Mouse (Mus musculus): Measurements from ENCODE around the gene Cks1b.

The Cks1b gene

DNA sequence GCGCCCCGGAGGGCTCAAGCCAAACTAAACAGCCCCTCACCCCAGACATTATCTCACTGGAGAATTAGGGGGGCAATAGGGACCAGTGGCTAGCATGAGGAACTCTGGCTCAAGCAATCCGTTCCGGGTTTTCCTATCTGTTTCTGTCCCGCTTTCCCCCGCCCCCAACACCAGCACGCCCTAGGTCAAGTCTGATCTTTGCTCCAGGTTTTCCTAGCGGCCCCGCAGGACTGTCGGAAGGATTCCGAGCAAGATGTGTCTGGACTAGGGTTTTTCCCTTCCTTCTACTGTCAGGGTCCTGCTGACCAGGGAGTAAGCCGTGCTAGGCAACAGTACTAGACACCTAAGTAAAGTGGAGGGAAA is 23.3 kb downstream of the Cks1b start:
- DNase-seq, result no peak

DNA sequence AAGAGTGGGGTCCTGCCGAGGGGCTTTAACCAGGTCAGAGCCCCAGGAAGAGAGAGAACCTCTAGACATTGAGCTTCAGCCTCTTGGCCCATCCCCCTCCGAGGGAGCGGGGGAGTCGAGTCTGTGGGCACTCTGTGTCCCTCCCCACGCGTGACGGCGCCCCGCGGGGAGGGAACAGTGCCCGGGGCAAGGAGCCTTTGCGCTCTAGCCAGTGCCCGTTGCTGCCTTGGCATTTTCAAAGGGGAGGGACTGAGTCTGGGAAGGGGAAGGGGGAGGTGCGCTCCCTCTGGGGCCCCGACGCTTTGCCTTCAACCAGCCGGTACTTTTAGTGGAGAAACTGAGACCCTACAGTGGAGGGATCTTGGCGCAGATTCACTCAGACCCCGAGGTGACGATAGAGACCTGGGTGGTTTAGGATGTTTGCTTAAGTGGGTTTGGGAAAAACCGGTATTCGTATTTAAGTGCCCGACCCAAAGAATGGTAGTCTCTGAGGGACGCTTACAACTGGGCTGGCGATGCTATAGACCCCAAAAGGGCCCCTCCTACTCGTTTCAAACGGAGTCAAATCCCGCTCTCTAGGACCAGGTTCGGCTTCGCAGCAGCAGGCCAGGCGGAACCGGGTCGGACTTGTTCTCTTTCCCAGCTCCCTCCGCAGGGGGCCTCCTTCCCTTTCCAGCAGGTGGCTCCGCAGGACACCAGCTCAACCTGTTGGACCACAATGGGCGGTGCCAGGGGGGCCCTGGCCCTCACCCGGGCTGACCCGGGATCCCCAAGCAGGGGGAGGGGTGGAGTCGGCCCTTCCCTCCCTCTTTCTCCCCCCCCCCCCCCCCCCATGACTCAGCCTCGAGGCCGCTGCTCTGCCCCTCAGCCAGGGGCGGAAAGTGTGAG is 23.9 kb downstream of the Cks1b start, which contains the start of gene Zbtb7b:
Gene Zbtb7b, minus strand, starts transcription at position 771 of the 888 bp plus-strand sequence.
- DNase-seq, result no peak

DNA sequence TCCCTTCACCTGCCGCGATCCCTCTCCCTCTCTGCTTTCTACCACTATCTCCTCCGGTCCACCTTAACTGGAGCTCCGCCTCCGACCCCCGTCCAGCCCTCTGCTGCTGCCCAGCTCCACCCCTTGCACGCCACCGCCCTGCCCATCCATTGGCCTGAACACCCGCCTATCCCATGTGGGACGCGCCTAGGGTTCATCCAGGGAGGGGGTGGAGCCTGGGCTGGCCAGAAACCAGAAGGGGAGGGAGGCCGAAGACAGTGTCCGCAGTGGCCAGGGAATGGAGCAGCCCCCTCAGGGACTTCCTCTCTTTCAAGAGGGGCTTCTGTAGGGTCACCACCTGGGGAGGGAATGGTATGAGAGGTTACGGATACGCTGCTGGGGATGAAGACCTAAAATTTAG is 24.6 kb downstream of the Cks1b start:
- DNase-seq, result peak; percentile 73

DNA sequence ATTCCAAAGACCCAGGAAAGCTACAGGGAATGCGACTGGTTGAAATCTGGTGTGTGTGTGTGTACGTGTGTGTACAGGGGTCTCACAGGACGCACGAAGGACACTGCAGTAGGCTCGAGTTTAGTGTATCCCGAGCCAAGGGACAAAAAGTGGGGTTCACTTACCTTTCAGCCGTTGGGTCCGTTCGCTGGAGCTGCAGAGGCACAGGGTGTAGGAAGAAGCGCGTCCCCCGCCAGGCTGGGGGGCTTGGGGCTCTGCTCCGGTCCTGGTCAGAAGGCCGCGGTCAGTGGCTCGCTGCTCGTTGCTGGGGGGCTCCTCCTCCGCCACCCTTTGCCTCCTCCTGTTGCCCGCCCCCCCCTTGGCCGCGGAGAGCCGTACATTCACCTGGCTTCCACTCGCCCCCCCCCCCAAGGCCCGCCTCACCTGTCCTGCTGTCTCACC is 25.3 kb downstream of the Cks1b start:
- no peak for DNase-seq

DNA sequence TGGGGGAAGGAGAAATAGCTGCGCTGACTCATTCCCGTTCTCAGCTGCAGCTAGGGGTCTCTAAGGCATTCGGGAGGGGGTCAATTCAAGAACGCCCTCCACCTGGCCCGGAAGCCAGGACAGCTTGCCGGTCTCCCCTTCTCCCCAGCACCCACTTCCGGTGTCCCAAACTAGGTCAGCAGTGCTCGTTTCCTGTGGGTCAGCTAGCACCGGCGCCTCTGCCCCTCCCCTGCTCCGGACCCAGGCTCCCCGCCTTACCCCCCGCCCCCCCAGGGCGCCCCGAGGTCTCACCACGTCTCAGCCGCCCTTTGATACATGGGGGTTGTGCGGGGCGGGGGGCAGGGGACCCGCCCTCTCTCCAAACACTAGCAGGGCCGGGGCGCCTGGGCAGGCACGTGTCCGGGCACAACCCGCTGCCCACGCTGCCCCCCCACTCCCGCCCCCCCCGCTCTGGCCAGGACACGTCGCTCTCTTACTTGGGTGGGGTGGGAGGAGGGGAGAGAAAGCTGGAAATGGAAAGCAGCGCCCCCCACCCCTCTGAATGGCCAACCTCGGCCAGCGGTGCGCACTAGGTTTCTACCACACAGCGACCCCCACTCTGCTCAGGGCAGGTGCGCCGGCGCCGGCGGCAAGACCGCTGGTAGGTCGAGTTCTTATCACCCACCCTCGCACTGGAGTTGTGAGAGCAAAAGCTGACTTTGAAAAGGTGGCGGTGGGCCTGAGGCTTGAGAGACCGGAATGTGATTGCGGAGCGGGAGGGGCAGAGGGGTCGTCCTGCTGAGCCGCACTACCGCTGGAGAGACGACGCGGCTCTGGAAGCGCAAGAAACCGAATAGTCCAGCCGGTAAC is 26.3 kb downstream of the Cks1b start:
- DNase-seq, result no peak

DNA sequence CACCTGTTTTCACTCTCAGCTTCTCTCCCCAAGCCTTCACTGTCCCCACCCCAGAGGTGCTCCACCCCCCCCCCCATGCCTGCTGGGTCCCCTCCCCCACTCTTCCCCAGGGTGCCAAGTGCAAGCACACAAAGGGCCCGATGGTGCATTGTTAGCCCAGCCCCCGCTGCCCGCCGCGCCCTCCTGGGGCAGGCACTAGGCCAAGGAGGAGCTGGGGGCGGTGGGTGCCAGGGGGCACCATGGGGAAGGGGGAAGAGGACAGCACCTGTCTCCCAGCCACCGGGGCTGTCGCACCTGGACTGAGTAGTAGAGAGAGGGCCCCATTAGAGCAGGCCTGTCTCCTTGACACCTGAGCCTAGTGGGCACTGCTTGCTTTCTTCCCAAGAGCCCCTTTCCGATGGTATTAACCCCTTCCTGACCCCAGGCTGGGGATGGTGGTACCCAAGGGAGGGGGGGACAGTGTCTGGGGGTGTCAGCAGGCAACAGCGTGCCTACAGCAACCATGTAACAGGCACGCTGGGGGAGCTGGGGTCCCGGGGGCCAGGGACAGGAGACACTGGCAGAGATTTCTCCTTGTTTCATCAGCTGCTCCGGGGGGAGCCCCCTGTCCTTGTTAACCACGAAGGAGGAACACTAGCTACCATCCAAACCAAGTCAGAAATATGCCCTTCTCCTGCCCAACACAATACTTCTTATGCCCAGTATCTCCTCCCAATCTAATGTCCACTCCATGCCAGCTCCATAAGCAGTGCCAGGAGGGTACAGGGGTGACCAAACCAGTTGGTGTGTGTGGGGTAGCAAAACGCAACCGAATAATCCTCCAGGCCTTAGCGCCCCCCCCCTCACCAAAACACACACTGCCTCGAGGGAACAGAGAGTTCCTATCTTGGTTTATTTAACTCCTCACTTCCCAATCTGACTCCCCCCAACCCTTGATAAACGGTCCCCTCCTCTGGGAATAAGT is 27.2 kb downstream of the Cks1b start:
- DNase-seq, result peak; percentile 62

DNA sequence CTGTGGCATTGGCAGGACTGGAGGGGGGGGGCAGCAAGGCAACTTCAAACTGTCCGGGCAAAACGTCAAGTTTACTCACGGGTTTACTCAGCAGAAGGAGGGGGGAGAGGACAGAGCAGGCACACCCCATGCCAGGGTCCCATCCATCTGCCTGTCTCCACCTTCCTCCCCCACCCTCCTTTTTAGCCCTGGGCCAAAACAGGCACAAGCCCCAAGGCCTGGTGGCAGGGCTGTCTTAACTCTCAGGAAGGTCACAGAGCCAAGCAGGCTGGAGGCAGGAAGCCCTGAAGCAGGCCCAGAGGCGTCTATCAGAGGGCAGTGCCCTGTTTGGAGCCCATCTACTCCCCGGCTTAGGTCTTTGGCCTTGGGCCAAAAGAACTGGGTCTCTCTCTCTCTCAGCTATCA is 28.1 kb downstream of the Cks1b start:
- no peak for DNase-seq

DNA sequence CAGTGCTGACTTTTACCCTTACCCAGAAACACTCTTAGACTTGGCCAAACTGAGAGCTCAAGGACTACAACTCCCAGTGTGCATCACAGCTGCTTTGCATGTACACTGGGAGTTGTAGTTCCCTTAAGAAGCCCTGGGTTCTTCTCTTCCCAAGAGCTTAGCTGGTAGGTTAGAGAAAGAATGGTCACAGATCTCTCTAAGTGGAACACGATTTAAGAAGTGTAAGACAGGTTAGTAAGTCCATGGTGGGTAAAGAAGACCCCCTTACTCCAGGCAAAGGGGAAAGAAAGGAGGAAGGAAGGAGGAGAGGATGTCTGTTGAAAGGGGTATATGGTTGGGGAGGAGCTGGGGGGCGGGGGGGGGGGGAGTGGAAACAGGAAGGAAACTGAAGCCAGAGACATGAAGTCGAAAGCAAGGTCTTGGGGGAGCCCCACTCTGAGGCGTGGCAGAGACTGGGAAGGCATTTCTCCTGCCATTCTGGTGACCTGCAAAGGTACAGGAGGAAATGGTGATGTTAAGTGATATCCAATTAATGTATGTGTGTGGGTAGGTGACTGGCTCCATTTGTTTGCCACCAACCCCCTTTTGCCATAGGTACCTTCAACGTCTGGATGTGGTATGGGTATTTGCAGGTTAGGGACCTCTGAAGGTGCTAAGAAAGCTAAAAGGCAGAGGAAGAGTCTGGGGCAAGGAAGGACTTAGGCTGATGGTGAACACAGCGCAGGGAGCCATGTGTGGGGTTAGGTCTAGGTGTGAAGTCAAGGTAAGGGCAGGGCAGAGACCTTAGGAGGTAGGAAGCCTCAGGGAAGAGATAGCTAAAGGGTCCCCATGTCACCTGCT is 29.1 kb downstream of the Cks1b start:
- DNase-seq, result peak; percentile 60

DNA sequence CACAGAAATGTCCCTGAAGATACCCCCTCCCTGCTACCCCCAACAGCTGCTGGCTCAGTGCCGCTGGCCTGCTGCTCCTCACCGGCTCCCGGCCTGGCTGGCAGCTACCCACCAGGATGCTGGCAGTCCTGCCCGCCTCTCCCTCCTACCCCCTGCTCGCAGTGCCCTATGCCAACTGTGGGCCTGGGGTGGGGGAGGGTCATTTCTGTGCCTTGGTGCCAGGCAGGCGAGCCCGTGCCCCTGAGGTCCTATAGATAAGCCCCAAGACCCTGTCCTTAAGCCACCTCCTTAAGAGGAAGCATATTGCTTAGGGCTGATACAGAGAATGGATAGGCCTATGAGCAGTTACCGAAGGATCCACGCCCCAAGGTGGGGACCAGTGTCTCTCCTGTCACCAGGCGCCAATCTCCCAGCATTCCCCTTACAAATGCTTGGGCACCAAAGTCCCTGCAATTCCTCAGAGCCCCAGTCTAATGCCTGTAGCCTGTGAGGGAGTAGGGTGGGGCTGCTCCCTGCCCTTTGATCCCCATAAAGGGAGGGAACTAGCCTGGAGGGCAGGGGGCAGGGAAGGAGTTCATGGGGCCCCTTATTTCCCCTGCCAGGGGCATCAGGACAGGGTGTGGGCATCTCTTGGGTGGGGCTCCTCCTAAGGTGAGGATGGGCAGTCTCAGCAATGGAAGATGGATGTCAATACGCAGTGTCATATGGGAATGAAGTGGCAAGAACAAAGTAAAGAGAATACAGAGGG is 29.9 kb downstream of the Cks1b start:
- no peak for DNase-seq

DNA sequence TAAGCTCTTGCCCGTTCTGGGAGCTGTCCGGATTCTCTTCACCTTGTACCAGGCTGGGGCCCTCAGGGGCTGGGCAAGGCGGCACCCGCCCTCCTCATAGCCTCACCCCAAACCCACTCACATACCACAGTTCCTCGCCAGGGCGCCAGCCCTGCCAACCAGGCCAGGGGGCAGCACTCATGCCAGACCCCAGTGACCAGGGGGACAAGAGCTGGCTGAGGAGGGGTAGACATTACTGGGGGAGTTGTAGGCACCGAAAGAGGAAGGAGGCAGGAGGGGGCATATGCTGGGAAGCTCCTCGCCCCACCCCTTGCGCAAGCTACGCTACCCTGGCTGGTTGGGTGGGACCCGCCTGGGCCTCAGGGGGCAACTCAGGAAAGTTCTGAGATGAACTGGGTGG is 30.6 kb downstream of the Cks1b start:
- DNase-seq, result no peak

DNA sequence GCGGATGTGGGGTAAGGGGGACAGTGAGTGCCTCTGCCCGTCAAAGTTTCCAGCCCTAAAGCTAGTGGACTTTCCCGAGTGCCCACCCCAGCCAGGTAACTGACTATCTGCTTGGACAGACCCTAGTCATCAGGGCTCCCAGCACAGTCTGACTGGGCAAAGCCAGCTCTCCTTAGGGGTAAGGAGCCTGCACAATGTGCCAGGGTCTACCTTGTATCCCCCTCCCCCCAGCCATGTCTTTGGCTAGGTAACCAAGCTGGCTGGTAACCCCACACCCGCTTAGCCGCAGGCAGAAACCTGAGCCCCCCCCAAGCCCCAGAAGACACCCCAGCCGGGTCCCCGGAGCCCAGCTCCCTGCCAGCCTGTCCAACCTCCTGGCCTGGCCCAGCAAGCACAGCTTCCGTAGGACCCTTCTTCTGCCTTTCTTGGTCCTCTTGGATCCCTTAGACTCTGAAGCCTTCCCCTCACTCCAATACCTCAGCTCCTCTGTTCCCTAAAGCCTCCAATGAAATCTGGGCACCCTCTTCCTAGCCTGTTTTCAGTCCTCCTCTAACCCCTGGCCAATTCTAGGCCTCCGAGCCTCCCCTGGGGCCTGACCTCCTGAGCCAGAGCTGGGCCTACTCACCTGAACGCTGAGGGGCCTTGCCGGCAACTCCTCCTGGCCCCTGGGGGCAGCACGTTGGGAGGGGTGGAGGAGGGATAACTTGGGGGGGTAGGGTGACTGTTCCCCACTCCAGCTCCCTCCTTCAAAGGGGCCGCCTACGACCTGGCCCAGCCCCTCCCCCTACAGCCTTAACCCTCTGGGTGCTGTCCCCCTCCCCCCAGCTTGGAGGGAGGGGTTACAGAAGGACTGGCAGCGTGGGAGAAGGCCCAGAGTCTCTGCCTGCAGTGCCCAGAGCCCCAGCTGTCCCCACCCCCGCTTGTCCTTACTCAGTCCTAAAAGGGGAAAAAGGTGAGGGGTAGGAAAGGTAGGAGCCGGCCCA is 31.5 kb downstream of the Cks1b start:
- DNase-seq, result peak; percentile 65

DNA sequence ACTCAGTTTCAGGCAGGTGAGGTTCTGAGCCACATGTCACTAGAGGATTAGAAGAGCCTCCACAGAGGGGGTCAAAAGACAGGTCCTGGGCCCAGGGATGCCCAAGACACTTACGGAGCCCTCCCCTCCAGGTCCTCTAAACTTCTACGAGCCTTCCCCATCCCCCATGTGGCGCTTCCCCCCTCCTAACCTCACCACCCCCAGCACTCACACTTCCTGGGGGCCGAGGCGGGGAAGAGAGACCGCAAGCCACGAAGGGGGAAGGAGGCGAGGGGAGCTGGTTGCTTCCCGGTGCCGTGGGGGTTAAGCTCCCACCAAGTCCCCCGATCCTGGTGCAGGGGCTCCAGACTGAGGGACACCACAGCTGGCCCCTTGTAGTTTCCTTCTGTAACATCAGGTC is 32.7 kb downstream of the Cks1b start:
- DNase-seq, result peak; percentile 76

DNA sequence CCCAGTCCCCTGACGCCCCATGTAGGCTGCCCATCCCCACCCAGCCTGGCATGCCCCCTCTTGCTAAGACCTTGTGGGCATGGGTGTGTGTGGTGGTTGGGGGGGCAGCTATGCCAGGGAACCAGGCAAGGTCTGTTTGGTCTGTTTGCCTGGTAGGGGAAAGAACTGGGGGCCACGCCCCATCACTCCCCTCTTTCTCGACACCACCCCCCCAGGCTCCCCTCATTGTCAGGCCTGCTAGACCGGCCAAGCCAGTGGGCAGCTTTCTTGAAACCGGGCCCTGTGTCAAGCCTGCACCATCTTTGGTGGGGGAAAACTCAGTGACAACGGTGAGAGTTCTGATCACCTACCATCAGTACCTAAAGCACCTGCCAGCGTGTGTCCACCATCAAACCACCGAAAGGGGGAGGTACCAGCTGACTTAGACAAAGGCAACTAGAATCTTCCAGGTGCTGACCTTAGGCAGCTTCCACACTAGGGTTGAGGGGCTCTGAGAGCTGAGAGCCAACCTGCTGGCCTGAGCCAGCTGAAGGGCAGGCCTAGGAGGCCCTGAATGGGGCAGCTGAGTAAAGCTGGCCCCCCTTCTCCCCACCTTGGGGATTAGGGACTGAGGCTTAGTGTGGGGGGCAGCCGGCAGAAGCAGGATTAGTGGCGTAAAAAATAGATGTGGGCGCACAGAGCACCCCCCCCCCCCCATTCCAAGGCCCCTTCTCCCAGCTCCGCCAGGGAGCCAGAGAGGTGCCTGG is 33.7 kb downstream of the Cks1b start:
- no peak for DNase-seq

DNA sequence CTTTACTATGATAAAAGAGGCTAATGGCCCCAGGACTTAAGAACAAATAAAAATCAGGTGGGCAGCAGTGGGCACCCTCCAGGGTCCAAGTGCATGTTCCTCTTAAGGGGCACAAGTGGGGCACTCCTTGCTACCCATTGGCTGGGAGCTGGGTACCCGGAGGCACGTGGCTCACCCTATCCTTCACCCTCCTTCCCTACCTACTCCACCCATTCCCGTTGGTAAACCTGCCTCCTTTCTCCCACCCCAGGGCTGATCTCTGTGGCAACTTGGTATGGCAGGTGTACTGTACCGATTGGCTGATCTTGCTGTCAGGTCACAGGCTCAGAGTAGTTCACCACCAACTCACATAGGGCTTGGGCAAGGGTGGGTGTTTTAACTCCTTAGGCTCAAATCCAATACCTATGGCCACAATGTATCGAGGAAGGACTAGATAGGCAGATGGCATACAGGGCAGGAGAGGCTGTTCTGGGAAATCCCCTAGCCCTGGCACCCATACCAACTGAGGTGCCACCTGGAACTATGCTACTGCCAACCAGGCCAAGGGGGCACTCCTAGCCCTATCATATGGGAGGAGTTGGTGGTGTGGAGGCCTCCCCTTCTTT is 34.4 kb downstream of the Cks1b start:
- DNase-seq, result no peak

DNA sequence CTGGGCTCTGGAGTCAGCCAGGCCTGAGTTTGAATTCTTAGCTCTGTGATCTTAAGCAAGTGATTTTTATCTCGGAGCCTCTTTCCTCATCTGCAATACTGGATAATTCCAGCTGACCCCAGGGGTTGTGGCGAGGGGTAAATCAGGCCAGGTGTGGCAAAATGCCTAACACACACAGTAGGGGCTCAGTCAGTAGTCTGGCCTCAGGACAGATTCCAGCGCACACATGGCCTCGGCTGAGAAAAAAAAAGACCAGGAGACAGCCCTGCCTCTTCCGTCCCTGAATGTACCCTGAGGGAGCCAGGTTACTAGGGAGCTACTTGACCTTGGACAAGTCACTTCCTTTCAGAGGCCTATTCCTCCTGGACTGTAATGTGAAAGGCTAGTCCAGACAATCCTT is 35.2 kb downstream of the Cks1b start:
- DNase-seq, result no peak

DNA sequence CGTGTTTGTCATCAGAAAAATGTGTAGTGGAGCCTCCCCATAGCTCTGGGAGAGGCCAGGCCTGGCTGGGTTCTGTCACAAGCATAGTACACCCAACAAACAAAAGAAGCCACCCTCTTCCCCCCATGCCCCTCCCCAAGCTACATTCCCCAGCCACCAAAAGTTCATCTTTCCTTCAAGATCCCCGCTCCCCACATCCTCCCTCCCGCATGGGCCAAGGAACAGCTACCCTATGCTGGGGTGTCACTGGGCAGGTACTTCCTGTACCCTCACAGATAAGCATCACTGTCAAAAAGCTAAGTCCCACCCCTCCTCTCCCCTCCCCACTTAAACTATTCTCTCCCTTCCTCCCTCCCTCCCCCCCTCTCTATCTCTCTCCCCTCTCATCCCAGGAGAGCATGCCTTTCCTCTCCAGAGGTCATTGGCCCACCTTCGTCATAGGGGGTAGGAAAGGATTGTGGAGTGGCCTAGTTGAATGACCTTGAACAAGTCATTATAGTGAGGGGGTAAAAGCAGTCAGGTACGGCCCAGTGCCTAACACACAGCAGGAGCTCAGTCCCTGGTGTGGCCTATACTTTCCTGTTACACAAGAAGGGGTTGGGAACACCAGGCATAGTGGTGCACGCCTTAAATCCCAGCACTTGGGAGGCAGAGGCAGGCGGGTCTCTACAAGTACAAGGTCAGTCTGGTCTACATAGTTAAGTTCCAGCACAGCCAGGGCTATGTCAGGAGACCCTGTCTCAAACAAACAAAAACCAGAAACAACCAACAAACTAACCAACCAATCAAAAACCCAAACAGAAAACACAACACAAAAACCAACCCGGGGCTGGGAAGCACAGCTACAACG is 35.9 kb downstream of the Cks1b start:
- DNase-seq, result no peak

DNA sequence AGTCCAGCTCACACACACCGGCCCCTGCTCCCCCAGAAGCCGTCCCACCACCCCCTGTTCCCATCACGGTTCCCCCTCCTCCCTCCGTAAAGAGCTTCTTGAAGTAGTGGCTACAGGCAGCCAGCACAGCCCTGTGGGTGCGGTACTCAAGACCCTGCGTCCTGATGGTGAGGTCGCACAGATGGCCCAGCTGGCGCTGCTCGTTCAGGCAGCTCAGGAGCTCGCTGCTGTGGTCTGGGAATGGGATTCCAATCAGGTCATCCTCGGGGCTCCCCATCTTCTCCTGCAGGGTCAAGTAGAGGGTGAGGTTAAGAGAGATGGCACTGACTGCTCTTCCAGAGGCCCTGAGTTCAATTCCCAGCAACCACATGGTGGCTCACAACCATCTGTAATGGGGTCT is 37.0 kb downstream of the Cks1b start:
- DNase-seq, result no peak

DNA sequence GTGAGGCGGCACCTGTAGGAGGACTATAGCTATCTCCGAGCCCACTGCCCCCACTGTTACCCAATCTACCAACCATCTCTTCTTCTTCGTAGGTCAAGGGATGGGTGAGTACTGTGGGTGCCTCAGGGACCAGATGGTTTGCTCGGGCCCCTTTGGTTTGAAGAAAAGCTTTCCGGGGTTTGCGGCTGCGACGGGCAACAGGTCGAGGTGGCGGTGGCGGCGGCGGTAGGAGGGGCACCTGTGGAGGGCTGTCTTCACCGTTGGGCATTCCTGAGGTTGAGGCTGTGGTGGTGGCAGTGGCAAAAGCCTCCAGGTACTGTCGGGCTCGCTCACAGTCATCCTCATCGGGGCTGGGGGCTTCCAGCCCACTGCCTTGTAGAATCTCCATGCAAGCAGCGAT is 37.5 kb downstream of the Cks1b start:
- DNase-seq, result no peak

All from thymus, postnatal 14 days (tissue).